Mouse (Mus musculus) CD8-positive naive resting alpha-beta T cell, adult 2 months (primary cell): Measurements from ENCODE around the gene Olfr1329.
"Not testable (repeated sequence)": the region's sequence is repeated elsewhere in the genome, so short reads cannot be mapped to it uniquely, and the experiment has no call there.

Experiments
- DNase-seq, 2 experiments: peaks; one replicate each; pipeline ENCODE4 v3.0.0; 2022; ENCODE audit warnings: low read depth in 2 of 2, low spot score in 2 of 2

The Olfr1329 gene

DNA sequence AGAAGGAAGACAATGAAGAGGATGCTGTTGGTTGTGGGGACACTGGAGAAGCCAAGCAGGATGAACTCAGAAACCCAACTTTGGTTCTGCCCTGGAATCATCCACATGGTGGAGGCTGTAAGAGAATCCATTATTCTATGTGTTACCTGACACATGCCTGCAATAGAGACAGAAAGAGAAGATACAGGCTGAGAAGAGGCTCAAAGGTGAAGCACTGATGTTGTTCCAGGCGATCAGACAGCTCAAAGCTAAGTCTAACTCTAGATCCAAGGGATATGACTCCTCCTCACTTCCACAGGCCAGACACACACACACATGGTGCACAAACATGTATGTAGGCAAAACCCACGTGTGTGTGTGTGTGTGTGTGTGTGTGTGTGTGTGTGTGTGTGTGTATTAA is at the start of gene Olfr1329:
Olfr1329 (minus strand) TSS at position 101 of the 400 bp plus-strand sequence.
- not testable (repeated sequence) for DNase-seq

DNA sequence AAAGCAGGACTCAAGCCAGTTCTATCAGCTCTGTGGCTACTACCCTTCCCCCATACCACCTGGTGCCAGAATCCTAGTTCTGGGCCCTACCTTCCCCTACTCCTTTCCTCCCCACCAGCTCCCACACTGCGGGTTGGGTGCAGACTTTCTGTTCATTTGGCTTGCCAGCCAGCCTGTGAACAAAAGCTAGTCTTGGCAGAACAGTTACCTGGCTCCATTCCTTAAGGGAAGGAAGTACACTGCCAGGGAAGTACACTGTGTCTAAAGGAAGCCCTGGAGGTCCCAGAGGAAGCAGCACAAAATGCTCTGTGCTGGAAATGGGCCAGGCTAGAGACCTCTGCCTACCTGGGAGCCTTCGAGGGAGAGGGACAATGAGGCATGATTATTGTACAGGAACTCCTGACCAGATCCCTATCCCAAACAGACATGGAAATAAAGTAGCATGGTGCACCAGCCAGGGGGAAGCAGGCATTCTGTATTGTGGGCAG is 43.9 kb upstream of the Olfr1329 start, which contains the start of gene Lao1:
Lao1 (plus strand) TSS at position 438 of the 488 bp plus-strand sequence.
- DNase-seq: no peak

- no peak for DNase-seq
Observed at GRCm38 (mm10) chr4:118958812-118959211, 41.5 kb upstream of the Olfr1329 start.

- DNase-seq: no peak
Observed at GRCm38 (mm10) chr4:118938512-118938911, 21.2 kb upstream of the Olfr1329 start, which contains the start of gene Olfr1328. TSS of gene Olfr1328 (minus strand) at chr4:118938612.

GRCm38 (mm10) chr4:118931326-118931725 is 14.1 kb upstream of the Olfr1329 start:
- DNase-seq: not testable (repeated sequence)

- no peak for DNase-seq
Observed at GRCm38 (mm10) chr4:118901981-118902380, 15.3 kb downstream of the Olfr1329 start.

GRCm38 (mm10) chr4:118888297-118888696 is 29.0 kb downstream of the Olfr1329 start, which contains the start of gene Olfr1330:
TSS of gene Olfr1330 (plus strand) at chr4:118888597.
- no peak for DNase-seq

DNA sequence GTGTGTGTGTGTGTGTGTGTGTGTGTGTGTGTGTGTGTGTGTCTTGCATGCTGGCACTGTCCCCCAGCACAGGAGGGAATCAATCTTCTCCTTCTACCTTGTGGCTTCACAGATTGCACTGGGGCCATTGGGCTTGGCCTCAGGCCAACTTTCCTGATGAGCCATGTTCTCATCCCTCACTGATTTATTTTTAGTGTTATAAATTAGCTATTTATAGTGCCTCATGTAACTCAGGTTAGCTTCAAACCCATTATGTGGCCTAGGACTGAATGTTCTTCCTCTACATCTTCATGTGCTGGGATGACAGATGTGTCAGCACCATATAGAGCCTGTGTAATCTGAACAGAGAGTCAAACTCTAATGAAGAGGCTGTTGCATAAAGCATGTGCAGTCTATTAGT is 49.7 kb downstream of the Olfr1329 start:
- no peak for DNase-seq
